Mouse (Mus musculus) G1E (cell line): ENCODE data around the gene Sorcs2.

Source experiments
- CTCF ChIP-seq: IDR thresholded peaks from 2 replicates; pipeline ENCODE4 v1.5.1; 2012; ENCODE audit warnings: low read depth, low read length, inconsistent platforms, mixed read lengths
- GATA1 ChIP-seq: IDR thresholded peaks from 2 replicates; pipeline ENCODE4 v1.6.1; 2012; ENCODE audit warnings: borderline replicate concordance, low read length, inconsistent platforms, mixed read lengths
- GATA2 ChIP-seq: IDR thresholded peaks from 2 replicates; pipeline ENCODE4 v1.6.1; 2012; ENCODE audit warnings: low read depth, low read length, inconsistent platforms, borderline replicate concordance
- POLR2AphosphoS5 ChIP-seq: IDR thresholded peaks from 2 replicates; pipeline ENCODE4 v1.6.1; 2012; ENCODE audit warnings: low read depth, low read length, inconsistent platforms; ENCODE audit not compliant: insufficient replicate concordance
- TAL1 ChIP-seq: conservative IDR thresholded peaks from 2 replicates; pipeline ENCODE4 v1.6.1; 2012; ENCODE audit warnings: low read depth, low read length, inconsistent platforms, mixed read lengths

DNA sequence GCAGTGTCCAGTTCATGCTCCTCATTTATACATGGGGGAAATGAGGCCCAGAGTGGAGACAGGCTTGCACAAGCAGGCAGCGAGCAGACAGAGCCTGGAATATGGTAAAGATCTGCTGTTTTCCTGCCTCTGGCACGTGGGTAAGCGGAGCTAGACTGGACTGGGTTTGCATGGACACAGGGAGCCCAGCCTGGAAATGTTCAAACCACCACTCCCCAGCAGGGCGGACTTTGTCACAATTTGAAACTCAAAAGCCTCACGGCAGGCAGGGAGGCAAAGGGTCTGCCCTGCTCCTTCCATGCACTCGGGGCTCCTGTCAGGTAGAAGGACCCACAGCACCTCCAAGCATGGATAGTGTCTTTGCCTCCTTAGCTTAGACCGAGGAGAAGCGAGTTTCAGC, 246.9 kb downstream of the Sorcs2 start:
- TF ChIP-seq CTCF (no peak), POLR2AphosphoS5 (no peak), TAL1 (no peak), GATA1 (no peak), GATA2 (no peak)
